In the genomic region with DNA sequence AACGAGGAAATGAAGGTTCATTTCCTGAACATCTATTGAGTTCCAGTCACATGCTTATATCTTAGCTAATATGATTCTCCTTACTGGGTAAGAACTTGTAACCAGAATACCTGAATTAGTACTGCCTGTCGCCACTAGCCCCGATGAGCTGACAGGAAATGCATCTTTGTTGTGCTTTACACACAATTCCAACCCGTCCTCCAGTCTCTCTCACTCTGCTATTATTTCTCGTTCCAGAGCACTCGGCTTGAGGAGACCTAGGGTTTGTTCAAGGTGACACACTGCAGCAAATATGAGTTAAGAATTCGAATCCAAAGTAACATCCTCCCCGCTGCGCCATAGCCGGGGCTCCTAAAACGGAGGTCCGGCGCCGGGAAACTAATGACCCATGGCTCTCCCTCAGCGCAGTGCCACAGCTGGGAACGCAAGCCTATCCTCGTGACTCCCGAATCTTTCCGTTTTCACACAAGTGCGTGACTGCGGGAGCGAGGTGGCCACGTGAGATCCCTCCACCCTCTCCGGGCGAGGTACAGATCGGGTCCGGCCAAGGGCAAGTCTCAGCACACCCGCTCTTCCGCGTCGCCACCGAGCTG, we compare ENCODE assay signal across 8 mouse cellular contexts. TPM values are rescaled to one million over a fixed set of nuclear protein-coding genes. Genes with fewer than 3 reads are reported as not detected.
A peak's percentile ranks its signal among the peaks of the same experiment; 100 is the strongest.
DNase-seq lines count a peak whose midpoint lies in the region; ATAC-seq and TF ChIP-seq lines count a peak whose summit lies in the region.

No protein-coding gene starts in this region.

- under 1% methylated on average over 32 of the region's 32 CpGs for WGBS in heart, embryonic 12.5 days
- 1% methylated on average over 32 of the region's 32 CpGs for WGBS in limb, embryonic 11.5 days
- 2% methylated on average over 32 of the region's 32 CpGs for WGBS in neural tube, embryonic 15.5 days

- H3K4me1 ChIP-seq in heart, embryonic 12.5 days (replicated peaks): peaks cover 27% of the 10 kb centered on the region
- H3K4me1 ChIP-seq in CH12.LX (ENCODE audit: control insufficient read depth in 1 of 2, insufficient read depth in 2 of 2): peaks cover 5 to 41% of the 10 kb centered on the region in 2 experiments
- peaks cover under 1% of the 10 kb centered on the region; the same call in 1 of the 2 replicates for H3K4me1 ChIP-seq in embryonic fibroblast, embryonic 13.5 days (ENCODE audit: control insufficient read depth, insufficient read depth, low read length)
- peaks cover 13% of the 10 kb centered on the region; the same call in 1 of the 2 replicates for H3K4me1 ChIP-seq in limb, embryonic 11.5 days (ENCODE audit: control insufficient read depth, insufficient read depth, low read length)
- H3K4me1 ChIP-seq in neural tube, embryonic 15.5 days: peaks cover 33% of the 10 kb centered on the region

- no peaks in the 10 kb centered on the region for H3K9me3 ChIP-seq in heart, embryonic 12.5 days (replicated peaks)
- H3K9me3 ChIP-seq in CH12.LX (replicated peaks; ENCODE audit: low read length): no peaks in the 10 kb centered on the region
- H3K9me3 ChIP-seq in limb, embryonic 11.5 days (ENCODE audit: control insufficient read depth, low read length): no peaks in the 10 kb centered on the region
- no peaks in the 10 kb centered on the region for H3K9me3 ChIP-seq in neural tube, embryonic 15.5 days (replicated peaks)

- no peak; the same call in 1 of the 2 replicates for ATAC-seq in heart, embryonic 12.5 days (ENCODE audit: insufficient number of reproducible peaks, low FRiP score)
- no peak for ATAC-seq in limb, embryonic 11.5 days (ENCODE audit: insufficient number of reproducible peaks, low FRiP score, low TSS enrichment, low read depth)
- peak; percentile 72 for ATAC-seq in neural tube, embryonic 15.5 days (ENCODE audit: low FRiP score)

- H3K79me2 ChIP-seq in CH12.LX (replicated peaks; ENCODE audit: control insufficient read depth, extremely low read depth, insufficient read depth, poor library complexity, severe bottlenecking): no peaks in the 10 kb centered on the region

- no peaks in the 10 kb centered on the region for H3K27me3 ChIP-seq in heart, embryonic 12.5 days (replicated peaks)
- H3K27me3 ChIP-seq in CH12.LX (replicated peaks): no peaks in the 10 kb centered on the region
- H3K27me3 ChIP-seq in limb, embryonic 11.5 days (ENCODE audit: control insufficient read depth, insufficient read depth, low read length): no peaks in the 10 kb centered on the region
- no peaks in the 10 kb centered on the region for H3K27me3 ChIP-seq in neural tube, embryonic 15.5 days (replicated peaks)

- peak overlapping the region; percentile 78 for H3K9ac ChIP-seq in heart, embryonic 12.5 days
- H3K9ac ChIP-seq in CH12.LX (ENCODE audit: insufficient read depth, low read depth): peak overlapping the region; percentile 45
- H3K9ac ChIP-seq in limb, embryonic 11.5 days (ENCODE audit: low read length): peak overlapping the region; percentile 81
- H3K9ac ChIP-seq in neural tube, embryonic 15.5 days (replicated peaks): peak overlapping the region; percentile 79

- H3K4me3 ChIP-seq in heart, embryonic 12.5 days: peak overlapping the region; percentile 98
- peak overlapping the region; percentile 57 to 77 (median 71) for H3K4me3 ChIP-seq in CH12.LX (replicated peaks in 1 of 3; ENCODE audit: low read depth in 2 of 3, low read length in 2 of 3, poor library complexity in 1 of 3)
- H3K4me3 ChIP-seq in embryonic fibroblast, embryonic 13.5 days (ENCODE audit: insufficient read depth, low read length): peak overlapping the region; percentile 51
- H3K4me3 ChIP-seq in limb, embryonic 11.5 days (ENCODE audit: low read depth, low read length): peak overlapping the region; percentile 91
- peak overlapping the region; percentile 83 for H3K4me3 ChIP-seq in neural tube, embryonic 15.5 days (replicated peaks)

- TF ChIP-seq CTCF in CH12.LX (conservative IDR thresholded peaks at IDR 0.05 in 1 of 2, IDR thresholded peaks at IDR 0.05 in 1 of 2; ENCODE audit: low read depth in 2 of 2, low read length in 2 of 2): no peak
- no peak for TF ChIP-seq CTCF in embryonic fibroblast, embryonic 13.5 days (IDR thresholded peaks at IDR 0.05; ENCODE audit: borderline replicate concordance, insufficient read depth, low read length)

- DNase-seq in heart, postnatal 25 days (ENCODE audit: low spot score): no peak
- no peak for DNase-seq in CH12.LX (ENCODE audit: extremely low read depth)
- no peak for DNase-seq in limb, embryonic 11.5 days (ENCODE audit: low spot score)
- no peak for DNase-seq in urinary bladder, postnatal 10 days (ENCODE audit: low spot score)
- DNase-seq in cerebellum, postnatal 4 days (ENCODE audit: low spot score in 2 of 2): no peak

- peak overlapping the region; percentile 79 for H3K27ac ChIP-seq in heart, embryonic 12.5 days (ENCODE audit: poor library complexity, severe bottlenecking)
- H3K27ac ChIP-seq in CH12.LX (ENCODE audit: insufficient read depth, low read depth): no peak overlapping the region
- peak overlapping the region; percentile 75 for H3K27ac ChIP-seq in embryonic fibroblast, embryonic 13.5 days (ENCODE audit: insufficient read depth, low read length)
- H3K27ac ChIP-seq in limb, embryonic 11.5 days (replicated peaks; ENCODE audit: low read depth, low read length): 0 out of 2 replicates have a peak overlapping the region, but pooled peaks have one; percentile 30
- H3K27ac ChIP-seq in neural tube, embryonic 15.5 days (replicated peaks): peak overlapping the region; percentile 90

- TF ChIP-seq EP300 in CH12.LX (IDR thresholded peaks at IDR 0.05; ENCODE audit: low read length): no peak

- dilution Hi-C loops in CH12.LX (cut with MboI; ENCODE audit: extremely low pct_ligation_motif_present, extremely low pct_unique_long_range_greater_than_20kb, low sequenced_read_pairs): no loop called here

- H3K36me3 ChIP-seq in heart, embryonic 12.5 days: peaks cover 26% of the 10 kb centered on the region
- peaks cover 7 to 31% of the 10 kb centered on the region in 2 experiments for H3K36me3 ChIP-seq in CH12.LX (replicated peaks in 1 of 2; ENCODE audit: control insufficient read depth in 1 of 2, insufficient read depth in 1 of 2, low read length in 1 of 2)
- no peaks in the 10 kb centered on the region for H3K36me3 ChIP-seq in limb, embryonic 11.5 days (ENCODE audit: control insufficient read depth, insufficient read depth, low read length)
- peaks cover 7% of the 10 kb centered on the region for H3K36me3 ChIP-seq in neural tube, embryonic 15.5 days

- intact Hi-C loops in heart, postnatal 25 days (cut with DNase I): loop anchor here (5.0 kb wide), 1 partner anchor 251 kb away; no protein-coding TSS in a partner anchor

- TF ChIP-seq RAD21 in CH12.LX (IDR thresholded peaks at IDR 0.05; ENCODE audit: low read depth, low read length): no peak

- H3K4me2 ChIP-seq in heart, embryonic 12.5 days: peak overlapping the region; percentile 81
- peak overlapping the region; percentile 67 for H3K4me2 ChIP-seq in CH12.LX (ENCODE audit: insufficient read depth, low read depth, poor library complexity, severe bottlenecking)
- peak overlapping the region; percentile 94 for H3K4me2 ChIP-seq in limb, embryonic 11.5 days (ENCODE audit: low read depth, severe bottlenecking)
- peak overlapping the region; percentile 90 for H3K4me2 ChIP-seq in neural tube, embryonic 15.5 days

- in situ Hi-C loops in CH12.LX (cut with MboI; ENCODE audit: low pct_ligation_motif_present, low pct_unique_long_range_greater_than_20kb, low sequenced_read_pairs): no loop called here

- no peak for TF ChIP-seq POLR2A in CH12.LX (IDR thresholded peaks at IDR 0.05; ENCODE audit: low read depth, low read length)
- 0 out of 2 replicates have a peak, but pooled peaks have one; percentile 8 for TF ChIP-seq POLR2A in embryonic fibroblast, embryonic 13.5 days (IDR thresholded peaks at IDR 0.05; ENCODE audit: low read depth, low read length)

TF ChIP-seq in CH12.LX, 34 proteins besides CTCF, POLR2A, EP300 and RAD21:
- TF ChIP-seq KAT2A (IDR thresholded peaks at IDR 0.05; ENCODE audit: insufficient replicate concordance, low read length) (0 out of 2 replicates have a peak, but pooled peaks have one; percentile 21), BHLHE40 (IDR thresholded peaks at IDR 0.05; ENCODE audit: low read depth, low read length) (peak; percentile 68), SIN3A (IDR thresholded peaks at IDR 0.05; ENCODE audit: low read length) (peak; percentile 23; the same call in 1 of the 2 replicates), MYC (IDR thresholded peaks at IDR 0.05; ENCODE audit: low read depth, low read length) (0 out of 2 replicates have a peak, but pooled peaks have one; percentile 54), USF2 (conservative IDR thresholded peaks at IDR 0.05; ENCODE audit: low read depth, low read length) (no peak), NELFE (IDR thresholded peaks at IDR 0.05; ENCODE audit: low read depth, low read length) (no peak), ZC3H11A (IDR thresholded peaks at IDR 0.05; ENCODE audit: low read depth, low read length) (no peak)
TF ChIP-seq in CH12.LX: peak in this region for 4.

RNA-seq across cellular contexts. Expression of a gene that starts 0.6 kb away (rescaled TPM):
- 45.8 and 47.5 TPM in 2 replicates for polyA plus RNA-seq in heart, embryonic 12.5 days (2016; fragmentation: Nextera tagmentation; extraction: Ambion mirVana)
- total RNA-seq in heart, postnatal 25 days (2021): 10 to 100 TPM; 11.3 to 12.4 TPM
- total RNA-seq in CH12.LX (2012; rRNA removed) (43.1 and 47.2 TPM in 2 replicates), CH12.LX (2014; rRNA removed) (72.1 and 77.3 TPM in 2 replicates)
- polyA plus RNA-seq in CH12.LX (2012; ENCODE audit: insufficient read length, low read depth): 78.2 and 95.1 TPM in 2 replicates
- polyA plus RNA-seq in embryonic fibroblast, embryonic 13.5 days (2011; ENCODE audit: insufficient read length, low read depth, missing spikeins): 141 and 186 TPM in 2 replicates
- polyA plus RNA-seq in limb, embryonic 11.5 days (2014; fragmentation: Nextera tagmentation; extraction: Ambion mirVana): 47.0 and 50.8 TPM in 2 replicates
- polyA plus RNA-seq in neural tube, embryonic 15.5 days (2015; fragmentation: Nextera tagmentation; extraction: Ambion mirVana): 48.2 and 48.9 TPM in 2 replicates
